Mouse (Mus musculus) frontal cortex, postnatal 10 days (tissue): ENCODE measurements around the gene Dmc1.
A peak's percentile ranks its signal among the peaks of the same experiment; 100 is the strongest.

Experiments
- DNase-seq, 2 experiments: peaks; one replicate each; pipeline ENCODE4 v3.0.0; 2022; ENCODE audit warnings: low spot score in 2 of 2, mixed read lengths in 1 of 2

The Dmc1 gene

DNA sequence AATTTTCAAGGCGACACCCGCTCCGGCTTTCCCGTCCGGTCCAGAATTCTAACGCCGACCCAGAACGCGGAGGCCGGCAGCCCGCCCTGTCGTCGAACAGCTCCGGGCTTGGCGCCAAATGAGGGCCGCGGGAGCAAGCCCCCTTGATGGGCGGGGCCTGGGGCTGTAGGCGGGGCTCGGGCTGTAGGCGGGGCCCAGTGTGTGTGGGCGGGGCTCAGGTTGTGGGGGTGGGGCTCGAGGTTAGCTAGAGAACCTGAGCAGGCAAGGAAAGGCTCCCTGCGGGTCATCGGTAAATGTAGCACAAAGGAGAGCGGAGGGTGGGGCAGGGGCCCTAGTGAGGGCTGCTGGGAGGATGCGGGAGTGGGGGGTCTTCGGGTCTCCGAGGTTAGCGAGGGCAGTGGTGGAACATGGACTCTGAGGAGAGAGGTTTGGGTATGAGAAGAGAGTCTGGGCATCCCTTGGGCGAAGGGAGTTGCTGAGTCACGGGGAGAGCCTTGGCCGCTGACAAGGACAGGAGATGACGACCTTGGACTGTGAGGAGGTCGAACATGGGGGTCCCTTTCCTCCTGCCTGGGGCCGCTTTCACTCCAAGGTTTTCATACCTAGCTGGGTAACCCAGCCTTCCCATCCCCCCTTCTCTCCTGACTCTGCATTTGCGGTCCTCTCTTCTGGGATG is at the start of gene Dmc1:
TSS of gene Dmc1 (minus strand) at position 120 of the 676 bp plus-strand sequence.
- DNase-seq = peak in 1 of 2 experiments; percentile 37

DNA sequence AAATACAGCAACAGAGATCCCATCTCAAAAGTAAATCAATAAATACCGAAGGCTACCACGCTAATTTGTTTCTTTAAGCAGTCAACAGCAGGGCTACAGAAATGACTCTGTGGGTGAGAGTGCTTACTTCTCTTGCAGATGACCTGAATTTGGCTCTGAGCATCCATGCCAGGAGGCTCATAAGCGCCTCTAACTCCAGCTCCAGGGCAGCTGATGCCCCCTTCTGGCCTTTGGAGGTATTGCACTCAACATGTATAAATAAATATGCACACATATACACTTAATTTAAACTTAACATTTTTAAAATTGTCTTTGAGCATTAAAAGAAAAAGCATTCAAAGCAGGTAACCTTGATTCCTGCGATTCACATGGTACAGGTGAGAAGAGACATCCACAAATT is 46.6 kb upstream of the Dmc1 start:
- no peak for DNase-seq

DNA sequence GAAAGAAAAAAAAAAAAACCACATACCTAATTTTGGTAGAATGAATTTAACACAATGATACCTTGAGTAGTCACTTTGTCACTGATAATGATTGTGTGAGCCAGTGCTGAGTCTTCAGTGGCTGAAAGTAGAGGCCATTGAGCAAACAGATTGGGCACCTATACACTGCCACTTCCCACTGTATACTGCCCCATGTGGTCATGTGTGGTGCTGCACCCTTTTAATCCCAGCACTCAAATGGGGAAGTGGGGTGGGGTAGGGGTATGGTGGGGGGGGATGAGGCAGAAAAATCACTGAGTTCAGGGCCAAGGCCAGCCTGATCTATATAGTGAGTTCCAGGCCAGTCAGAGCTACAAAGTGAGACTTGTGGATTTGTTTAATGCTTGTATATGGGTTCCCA is 45.7 kb upstream of the Dmc1 start:
- no peak for DNase-seq

DNA sequence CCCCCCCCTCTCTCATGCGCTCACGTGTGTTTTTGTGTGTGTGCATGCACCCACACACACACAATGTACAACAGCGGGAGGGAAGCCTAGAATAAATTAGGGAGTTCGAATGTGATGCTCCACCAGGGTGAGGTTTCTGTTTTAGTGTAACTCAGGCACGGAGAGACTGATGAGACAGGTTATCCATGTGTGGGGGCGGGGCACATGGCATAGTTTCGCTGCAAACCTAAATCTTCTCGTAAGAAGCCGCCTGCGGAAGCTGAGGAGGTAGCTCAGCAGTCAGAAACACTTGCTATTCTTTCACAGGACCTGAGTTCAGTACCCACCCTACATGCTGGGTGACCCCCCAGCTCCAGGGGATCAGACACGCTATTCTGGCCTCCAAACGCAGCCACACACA is 43.2 kb upstream of the Dmc1 start:
- no peak for DNase-seq

DNA sequence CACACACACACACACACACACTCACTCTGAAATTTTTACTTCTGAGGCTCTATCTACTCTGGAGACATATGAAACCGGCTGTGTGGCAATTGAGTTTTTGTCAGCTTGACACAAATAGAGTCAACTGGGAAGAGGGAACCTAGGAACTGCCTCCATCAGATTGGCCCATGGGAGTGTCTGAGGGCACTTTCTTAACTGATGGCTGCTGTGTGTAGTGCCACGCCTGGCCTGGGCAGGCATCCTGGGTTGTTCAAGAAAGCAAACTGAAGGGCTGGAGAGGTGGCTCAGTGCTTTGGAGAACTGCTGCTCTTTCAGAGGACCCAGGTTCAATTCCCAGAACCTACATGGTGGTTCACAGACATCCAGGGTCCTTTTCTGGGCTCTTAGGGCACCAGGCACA is 40.6 kb upstream of the Dmc1 start:
- DNase-seq = no peak

DNA sequence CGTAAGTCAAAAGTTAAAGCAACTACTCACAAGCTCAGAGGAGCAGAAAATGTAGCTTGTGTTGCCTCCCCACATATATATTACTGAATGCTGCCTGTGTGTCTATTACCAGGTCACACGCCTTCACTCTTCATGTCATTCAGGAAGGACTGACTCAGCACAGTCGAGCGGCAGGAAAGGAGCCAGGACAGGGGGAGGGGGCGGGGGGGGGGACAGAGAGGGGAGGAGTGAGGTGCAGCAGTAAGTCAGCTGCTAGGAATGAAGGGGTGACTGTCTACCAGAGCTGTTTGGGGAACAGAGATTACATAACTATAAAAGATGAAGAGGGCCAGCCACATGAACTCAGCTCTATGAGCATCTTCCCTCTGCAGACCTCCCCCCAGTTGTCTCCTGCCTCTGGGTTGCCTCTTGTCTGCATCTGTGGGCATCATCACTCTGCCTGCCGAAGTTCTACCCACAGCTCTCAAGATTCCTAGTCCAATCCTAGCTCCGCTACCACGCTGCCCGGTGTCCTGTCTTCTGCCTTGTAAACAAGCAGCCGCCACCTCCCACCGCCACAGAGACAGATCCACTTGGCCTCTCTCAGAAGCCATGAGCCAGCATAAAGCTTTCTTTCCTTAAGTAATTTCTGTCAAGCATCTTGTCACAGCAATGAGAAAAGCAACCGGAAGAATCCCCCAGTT is 36.4 kb upstream of the Dmc1 start:
- DNase-seq = no peak

DNA sequence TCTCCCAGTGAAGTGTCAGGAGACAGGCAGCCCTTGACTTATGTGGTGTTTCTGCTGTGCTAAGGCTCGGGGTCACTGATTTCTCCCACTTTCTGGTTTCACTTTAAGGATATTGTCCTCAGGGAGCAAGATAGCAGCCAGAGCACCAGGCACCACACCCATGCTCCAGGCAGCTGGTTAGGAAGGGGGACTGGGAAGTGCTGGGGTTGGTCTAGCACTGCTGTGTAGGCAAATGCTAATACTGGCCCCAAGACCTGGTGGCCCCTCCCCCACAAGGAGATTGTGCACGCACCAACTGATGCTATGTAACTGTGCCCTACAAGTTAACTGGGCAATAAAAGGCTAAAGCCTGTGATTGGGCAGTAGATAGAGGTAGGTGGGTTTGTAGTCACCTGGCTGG is 25.6 kb upstream of the Dmc1 start:
- DNase-seq = no peak

DNA sequence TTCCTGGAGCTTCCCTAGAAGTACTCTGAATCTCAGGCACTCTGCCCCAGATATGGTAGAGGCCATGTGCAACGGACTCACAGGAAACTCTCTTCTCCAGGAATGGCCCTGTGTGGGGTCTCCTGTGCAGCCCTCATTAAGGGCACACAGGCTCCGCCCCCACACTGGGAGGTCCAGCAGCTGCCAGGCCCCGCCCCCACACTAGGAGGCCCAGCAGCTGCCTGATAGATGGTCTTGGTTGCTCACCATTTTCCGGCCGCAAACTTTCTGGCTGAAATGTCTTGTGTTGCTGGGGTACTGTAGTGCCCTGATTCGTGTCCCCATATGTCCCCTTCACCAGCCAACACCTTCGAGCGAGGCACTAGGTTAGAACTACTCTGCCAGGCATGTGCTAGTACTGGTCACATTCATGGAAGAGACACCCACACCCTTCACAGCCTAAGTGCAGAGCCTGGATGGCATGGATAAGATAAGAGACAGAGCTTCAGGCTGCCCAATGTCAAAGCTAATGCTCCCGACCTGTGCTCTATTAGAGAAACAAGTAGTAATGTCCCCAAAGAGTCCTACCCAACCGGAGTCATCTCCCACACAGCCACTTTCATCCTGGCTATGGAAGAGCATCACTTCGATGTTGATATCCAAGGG is 15.0 kb upstream of the Dmc1 start:
- no peak for DNase-seq

DNA sequence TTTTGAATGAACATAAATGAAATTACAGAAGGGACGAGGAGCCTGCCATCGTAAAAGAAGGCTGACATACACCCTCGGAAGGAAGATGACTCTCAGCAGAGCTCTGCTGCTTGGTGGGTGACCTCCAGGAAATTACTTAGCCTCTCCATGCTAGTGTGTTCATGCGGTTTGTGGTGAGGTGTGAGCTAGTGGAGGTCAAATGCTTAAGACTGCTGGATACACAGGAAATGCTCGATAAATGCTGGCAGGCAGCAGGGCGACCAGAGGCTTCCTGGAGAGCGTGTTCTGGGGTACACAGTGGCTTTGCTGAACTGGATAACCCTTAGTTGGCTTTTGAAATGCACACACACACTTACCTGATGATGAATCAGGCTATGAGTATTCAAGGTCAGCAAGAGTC is 13.5 kb upstream of the Dmc1 start:
- DNase-seq = no peak

DNA sequence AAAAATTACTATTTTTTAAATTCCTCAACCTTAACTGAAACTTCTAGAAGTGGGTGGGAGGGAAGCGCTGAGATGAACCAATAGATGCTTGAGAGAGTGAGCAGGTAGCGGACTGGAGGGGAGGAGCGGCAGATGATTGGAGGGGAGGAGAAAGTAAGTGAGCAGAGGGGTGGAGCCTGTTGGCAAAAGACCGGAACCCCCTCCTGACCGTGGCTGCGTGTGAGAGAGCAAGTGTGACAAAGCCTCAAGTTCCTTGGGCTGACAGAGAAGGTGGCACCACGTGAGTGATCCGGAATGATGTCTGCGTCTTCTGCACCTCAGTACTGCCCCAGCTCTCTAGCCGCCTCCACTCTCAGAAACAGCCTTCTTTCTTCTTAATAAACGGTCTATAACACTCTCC is 12.2 kb upstream of the Dmc1 start:
- no peak for DNase-seq

DNA sequence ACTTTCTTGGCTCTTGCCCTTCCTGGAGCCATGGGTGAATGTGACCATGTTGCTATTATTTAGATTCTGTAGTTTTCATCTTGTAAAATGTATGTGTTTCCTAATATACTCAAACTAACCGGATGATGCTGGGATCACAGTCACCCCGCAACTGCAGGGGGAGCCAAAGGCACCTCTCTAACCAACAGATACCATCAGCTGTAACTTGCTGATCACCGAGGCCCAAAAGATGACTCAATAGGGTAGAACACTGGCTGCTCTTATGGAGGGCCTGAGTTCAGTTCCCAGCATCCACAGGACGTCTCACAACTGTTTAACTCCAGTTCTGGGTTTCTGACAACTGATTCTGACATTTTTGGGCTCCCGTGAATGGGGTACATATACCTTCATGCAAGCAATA is 11.8 kb upstream of the Dmc1 start:
- no peak for DNase-seq

DNA sequence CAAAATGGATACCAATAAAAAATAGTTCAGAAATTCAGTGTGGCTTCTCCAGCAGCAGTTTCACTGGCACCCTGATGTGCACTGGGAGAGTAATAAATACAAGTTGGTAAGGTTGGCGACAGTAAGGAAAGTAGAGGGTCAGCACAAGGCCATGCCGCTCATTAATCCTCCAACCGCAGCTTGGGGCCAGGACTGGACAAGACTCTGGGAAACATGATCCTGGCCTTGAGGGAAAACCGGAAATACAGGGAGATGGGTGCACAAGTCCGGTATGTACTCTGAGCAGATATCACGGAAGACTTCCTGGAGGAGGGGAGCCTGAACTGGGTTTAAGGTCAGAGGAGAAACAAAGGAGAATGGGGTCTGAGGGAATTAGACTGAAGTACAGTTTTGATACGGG is 10.6 kb upstream of the Dmc1 start:
- DNase-seq = no peak

DNA sequence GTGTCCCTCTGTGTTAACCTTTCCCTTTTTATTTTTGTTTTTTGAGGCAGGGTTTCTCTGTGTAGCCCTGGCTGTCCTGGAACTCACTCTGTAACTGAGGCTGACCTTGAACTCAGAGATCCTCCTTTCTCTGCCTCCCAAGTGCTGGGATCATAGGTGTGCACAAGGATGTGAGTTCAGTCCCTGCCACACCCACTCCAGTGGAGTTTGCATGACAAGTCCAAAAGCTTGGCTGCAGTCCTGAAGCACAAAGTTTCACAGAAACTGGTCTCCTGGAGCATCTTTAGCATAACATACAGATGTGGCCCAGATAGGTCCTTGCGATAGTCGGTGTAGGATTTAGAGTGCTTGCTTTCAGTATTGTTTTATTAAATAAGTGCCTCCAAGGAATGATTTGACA is 4.3 kb upstream of the Dmc1 start:
- DNase-seq = no peak

DNA sequence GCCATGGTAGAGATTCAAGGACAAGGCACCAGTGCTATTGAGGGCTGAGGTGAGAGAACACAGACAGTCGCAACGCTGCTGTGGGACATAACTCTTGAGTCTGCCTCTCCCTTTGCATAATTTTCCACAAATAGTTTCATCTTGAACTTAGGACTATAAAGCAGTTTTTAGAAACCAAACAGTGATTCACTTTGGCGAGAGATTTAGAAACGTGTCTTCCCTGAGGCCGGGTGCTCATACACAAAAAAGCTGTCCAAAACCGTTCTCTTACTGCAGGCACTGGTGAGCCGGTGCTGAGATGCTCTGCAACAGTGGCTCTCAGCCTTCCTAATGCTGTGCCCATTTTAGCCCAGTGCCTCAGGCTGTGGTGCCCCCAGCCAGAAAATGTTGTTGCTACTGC is 3.3 kb upstream of the Dmc1 start:
- DNase-seq = no peak

DNA sequence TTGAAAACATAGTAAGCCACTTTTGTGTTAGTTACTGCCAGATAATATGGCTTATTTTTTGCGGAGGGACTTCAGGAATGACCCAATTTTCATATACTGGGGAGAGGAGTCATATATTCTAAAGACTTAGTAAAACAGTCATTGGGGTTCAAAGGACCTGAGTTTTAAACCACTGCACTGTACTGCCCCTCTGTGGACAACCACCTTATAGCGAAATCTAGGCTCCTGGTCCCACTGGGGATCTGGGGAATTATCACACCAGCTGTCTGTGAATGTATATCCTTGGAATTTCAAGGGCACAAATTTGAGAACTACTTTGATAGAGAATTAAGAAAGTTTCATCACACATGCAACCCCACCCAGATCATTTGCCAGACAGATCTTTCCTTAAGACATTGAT is 2.8 kb upstream of the Dmc1 start:
- DNase-seq = no peak

DNA sequence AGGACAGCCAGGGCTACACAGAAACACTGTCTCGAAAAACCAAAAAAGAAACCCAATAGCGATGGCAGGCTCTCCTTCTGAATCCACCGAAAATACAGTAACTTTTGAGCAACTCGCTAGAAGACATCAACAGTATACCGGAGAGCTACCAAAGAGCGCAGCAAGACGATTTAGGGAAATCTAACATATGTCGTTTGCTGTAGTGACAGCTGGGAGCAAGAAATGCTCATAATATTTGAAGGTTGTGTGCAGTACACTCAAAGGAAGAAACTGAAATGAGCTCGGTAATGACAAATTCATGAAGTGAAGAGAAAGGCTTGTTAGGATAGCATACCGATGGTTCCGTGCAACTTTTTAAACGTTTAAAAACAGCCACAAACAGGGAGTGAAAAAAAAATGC is 1.3 kb upstream of the Dmc1 start:
- DNase-seq = no peak

DNA sequence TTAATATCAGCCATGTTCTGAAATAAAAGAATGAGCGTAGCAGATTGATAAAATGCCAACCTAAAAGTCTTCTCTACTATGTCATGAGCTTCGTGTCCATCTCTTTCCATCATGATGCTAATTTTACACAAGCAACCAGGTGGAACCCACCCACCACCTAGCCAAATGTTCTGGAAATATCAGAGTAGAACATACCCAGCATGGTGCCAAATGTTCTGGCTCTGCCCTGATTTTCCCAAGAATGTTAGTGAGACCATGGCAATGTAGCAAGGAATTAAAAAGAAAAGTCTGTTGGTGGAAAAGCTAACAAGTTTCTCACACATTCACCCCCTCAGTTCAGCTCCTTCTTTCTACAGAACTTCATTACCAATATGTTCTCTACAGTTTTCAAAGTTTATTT is 4.7 kb downstream of the Dmc1 start:
- no peak for DNase-seq

DNA sequence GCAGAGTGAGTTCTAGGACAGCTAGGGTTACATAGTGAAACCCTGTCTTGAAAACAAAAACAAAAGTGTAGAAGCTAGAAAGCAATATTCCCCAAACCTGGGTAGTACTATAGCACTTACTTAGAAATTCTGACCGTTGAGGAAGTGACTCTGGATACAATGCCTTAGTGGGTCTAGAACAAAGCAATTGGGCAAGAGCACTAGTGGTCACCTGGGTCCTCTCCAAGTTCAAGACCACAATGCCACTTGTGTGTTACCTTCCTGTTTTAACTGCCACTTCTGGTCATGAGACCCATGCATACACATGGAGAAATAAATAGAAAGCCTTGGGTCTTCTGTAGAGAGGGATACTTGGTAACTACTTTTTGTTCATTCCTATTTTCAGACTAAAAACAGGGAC is 6.2 kb downstream of the Dmc1 start:
- no peak for DNase-seq

DNA sequence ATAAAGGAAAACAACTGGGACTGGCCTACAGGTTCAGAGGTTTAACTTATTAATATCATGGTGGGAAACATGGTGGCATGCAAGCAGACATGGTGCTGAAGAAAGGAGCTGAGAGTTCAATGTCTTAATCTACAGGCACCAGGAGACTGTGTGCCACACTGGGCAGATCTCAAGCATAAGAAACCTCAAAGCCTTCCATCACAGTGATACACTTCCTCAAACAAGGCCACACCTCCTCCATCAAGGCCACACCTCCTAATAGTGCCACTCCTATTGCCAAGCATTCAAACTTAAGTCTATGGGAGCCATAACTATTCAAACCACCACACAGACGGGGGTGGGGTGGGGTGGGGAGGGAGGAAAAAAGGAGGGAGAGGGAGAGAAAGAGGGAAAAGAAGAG is 23.3 kb downstream of the Dmc1 start:
- DNase-seq = no peak

DNA sequence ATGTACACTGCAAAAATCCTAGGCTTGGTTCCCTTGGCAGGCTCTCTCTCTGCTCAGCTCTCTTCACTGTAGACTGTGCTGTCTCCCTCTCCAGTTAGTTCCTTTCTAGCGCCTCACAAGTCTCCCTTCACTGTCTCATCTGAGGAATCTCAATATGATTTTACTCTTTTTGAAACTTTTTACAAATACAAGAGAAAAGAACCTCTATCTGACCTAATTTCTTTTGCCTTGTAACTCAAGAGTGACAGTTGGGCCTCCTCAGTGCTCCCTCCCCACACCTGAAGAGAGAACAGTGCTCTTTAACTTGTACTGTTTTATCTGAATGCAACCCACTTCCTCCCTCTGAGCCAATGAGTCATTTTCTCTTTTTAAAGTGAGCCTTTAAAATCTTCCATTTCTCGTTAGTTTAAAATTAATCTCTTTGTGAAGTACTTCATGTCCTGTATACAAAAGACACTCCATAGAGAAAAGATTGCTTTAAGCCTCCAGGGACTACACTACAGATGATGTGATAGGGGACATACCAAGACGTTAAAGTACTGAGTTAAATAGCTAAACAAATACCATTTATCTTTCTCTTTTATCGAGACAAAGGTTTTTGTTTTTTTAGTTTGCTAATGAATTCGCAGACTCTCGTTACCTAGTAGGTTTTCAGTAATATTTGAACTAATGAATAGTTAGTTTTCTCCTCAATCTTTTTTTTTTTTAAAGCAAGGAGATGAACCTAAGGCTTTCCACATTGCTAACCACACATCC is 27.1 kb downstream of the Dmc1 start:
- no peak for DNase-seq

DNA sequence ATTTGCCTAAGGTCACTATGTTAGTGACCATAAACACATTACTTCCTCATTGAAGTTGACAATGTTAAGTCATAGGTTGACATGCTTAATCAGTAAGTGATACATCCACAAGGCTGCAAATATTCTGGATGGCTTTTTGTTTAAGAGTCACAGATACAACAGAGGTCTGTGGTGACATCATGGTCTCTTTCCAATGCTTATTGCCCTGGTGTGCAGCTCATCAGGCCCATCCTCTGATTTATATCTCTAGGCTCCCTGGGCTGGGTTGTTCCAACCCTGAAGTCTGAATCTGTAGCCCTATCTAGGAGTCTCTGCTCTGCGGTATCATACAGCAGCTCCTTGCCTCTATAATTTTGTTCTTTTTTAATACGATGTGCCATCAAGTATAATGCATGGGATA is 28.0 kb downstream of the Dmc1 start:
- no peak for DNase-seq

DNA sequence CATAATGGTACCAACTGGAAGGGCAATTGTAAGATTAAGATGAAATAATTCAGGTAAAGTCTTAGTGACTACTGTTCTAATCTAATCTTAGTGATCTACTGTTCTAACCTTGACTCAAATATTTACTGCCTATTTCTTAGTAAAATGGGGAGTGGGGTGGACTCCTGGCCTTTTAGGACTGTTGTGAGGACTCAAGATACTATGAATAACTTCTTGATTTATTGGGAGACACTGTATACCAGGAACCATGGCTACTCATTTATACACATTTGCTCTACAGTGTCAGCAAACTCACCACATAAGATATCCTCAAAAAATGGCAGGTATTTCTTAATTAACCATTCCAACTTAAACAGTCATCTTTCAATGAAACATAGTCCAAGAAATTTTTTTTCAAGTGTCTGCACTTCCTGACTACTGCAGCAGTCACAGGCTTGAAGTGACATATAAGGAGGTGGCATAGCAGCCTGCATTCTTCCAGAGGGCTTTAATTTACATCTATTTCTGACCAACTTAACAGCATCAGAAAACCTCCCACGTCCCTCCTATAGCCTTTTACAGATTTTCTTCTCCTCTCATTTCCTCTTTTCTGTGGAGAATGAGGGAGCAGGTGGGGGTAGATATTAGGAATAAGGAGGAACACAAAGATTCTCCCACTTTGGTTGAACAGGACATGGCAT is 29.2 kb downstream of the Dmc1 start:
- no peak for DNase-seq
